Mouse (Mus musculus) olfactory bulb, adult 2 months (tissue): Measurements from ENCODE around the gene Igfals.

Experiments
- CTCF ChIP-seq: fragments of 200-500 bp; IDR thresholded peaks from 2 replicates; pipeline ENCODE4 v1.5.1; 2012; ENCODE audit warnings: low read depth, mild to moderate bottlenecking, low read length, moderate library complexity; ENCODE audit not compliant: insufficient read depth
- POLR2A ChIP-seq: fragments of 200-500 bp; IDR thresholded peaks from 2 replicates; pipeline ENCODE4 v1.6.1; 2012; ENCODE audit warnings: mild to moderate bottlenecking, low read depth, low read length, moderate library complexity; ENCODE audit not compliant: insufficient read depth

- no peak for TF ChIP-seq CTCF
- TF ChIP-seq POLR2A: no peak
Measured at GRCm38 (mm10) chr17:24821351-24822280, 44.2 kb upstream of the Igfals start.
